Mouse (Mus musculus) stomach, embryonic 15.5 days (tissue): Measurements from ENCODE around the gene Ptk7. TPM values are rescaled to one million over a fixed set of nuclear protein-coding genes. Genes with fewer than 3 reads are reported as not detected.

ENCODE experiments used
- ATAC-seq: fragments of 200-750 bp; cut with Nextera tagmentation; 2 replicates; pipeline ENCODE4 v1.8.0; 2017; ENCODE audit warnings: low read depth, moderate number of reproducible peaks, moderate TSS enrichment; ENCODE audit not compliant: insufficient read depth, low FRiP score
- H3K27ac ChIP-seq: fragments of 300-500 bp; sonication (generic); 2 replicates; pipeline ENCODE4 v1.5.1; 2015; ENCODE audit warnings: mild to moderate bottlenecking, inconsistent platforms
- H3K27me3 ChIP-seq: fragments of 300-500 bp; sonication (generic); replicated peaks from 2 replicates; pipeline ENCODE4 v1.6.1; 2015; ENCODE audit warnings: inconsistent platforms
- H3K36me3 ChIP-seq: fragments of 300-500 bp; sonication (generic); 2 replicates; pipeline ENCODE4 v1.6.1; 2015; ENCODE audit warnings: inconsistent platforms
- H3K4me1 ChIP-seq: fragments of 300-500 bp; sonication (generic); 2 replicates; pipeline ENCODE4 v1.6.1; 2015; ENCODE audit warnings: inconsistent platforms
- H3K4me2 ChIP-seq: fragments of 300-500 bp; sonication (generic); 2 replicates; pipeline ENCODE4 v1.6.1; 2015; ENCODE audit warnings: mild to moderate bottlenecking, inconsistent platforms
- H3K4me3 ChIP-seq: fragments of 300-500 bp; sonication (generic); replicated peaks from 2 replicates; pipeline ENCODE4 v1.5.1; 2015; ENCODE audit warnings: inconsistent platforms
- H3K9ac ChIP-seq: fragments of 300-500 bp; sonication (generic); 2 replicates; pipeline ENCODE4 v1.6.1; 2015; ENCODE audit warnings: inconsistent platforms
- H3K9me3 ChIP-seq: fragments of 300-500 bp; sonication (generic); 2 replicates; pipeline ENCODE4 v1.6.1; 2016; ENCODE audit warnings: inconsistent platforms
- WGBS: fragments of 180-500 bp; shearing (Covaris S2); methylation state at CpG from one replicate; pipeline ENCODE4 v1.1.7; 2015; 5-methylcytosine and 5-hydroxymethylcytosine counted together
- polyA plus RNA-seq: library from polyadenylated mRNA; unstranded; fragments of >200 nt; fragmentation: Nextera tagmentation; extraction: Ambion mirVana; gene quantifications from 2 replicates; pipeline ENCODE4 v1.2.1, GENCODE M21; 2015

Gene Ptk7
- polyA plus RNA-seq, 1 experiment from 2014 or later, result 87.6 TPM

DNA sequence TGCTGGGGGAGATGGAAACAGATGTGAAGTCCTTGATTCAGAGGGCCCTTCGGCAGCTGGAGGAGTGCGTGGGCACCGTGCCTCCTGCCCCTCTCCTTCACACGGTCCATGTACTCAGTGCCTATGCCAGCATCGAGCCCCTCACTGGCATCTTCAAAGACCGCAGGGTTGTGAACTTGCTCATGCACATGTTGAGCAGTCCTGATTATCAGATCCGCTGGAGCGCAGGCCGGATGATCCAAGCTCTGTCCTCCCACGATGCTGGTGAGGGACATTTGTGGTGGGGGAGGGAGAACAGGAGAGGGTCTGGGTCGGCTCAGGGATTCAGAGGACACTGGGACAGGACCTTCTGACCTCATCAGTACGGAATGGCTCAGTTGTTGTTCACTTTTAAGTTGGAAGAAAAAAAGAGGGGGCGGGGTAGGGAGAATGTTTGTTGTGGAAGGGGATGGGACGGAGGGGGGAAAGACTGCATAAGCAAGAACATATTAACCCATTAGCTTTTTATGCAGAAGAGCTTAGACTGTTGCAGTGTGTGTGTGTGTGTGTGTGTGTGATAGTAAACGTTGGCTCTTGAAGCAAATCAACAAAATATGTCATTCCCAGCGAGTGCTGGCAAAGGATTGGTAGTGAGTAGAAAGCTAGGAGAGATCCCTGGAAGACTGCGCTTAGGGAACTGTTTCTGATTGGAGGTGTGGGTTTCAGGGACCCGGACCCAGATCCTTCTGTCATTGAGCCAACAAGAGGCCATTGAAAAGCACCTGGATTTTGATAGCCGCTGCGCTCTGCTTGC is 22.6 kb upstream of the Ptk7 start:
- Histone ChIP-seq H3K4me1 (peaks cover 31% of the 10 kb centered on the region), H3K36me3 (peaks cover 40% of the 10 kb centered on the region), H3K27ac (peak overlapping the region; percentile 96; the same call in 1 of the 2 replicates), H3K9ac (peak overlapping the region; percentile 74; the same call in 1 of the 2 replicates), H3K9me3 (no peaks in the 10 kb centered on the region), H3K4me2 (peak overlapping the region; percentile 70), H3K27me3 (no peaks in the 10 kb centered on the region), H3K4me3 (peak overlapping the region; percentile 67)
- ATAC-seq, result no peak
- 68% methylated on average over 20 of the region's 20 CpGs for WGBS

DNA sequence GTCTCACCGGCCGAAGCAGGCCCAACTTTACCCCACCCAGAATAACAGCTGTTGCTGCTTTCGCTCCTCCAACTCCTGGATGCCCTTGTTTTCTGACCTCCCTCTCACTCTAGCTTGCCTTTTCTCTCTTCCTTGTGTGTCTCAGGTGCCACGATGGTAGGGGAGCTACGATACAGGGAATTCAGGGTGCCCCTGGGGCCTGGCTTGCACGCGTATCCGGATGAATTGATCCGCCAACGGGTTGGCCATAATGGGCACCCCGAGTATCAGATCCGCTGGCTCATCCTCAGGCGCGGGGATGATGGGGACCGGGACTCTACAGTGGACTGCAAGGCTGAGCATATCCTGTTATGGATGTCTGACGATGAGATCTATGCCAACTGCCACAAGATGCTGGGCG is 22.0 kb upstream of the Ptk7 start:
- WGBS, result 66% methylated on average over 17 of the region's 17 CpGs
- ATAC-seq, result no peak

GRCm38 (mm10) chr17:46650232-46651031 is 21.1 kb upstream of the Ptk7 start, which contains the start of gene Cul7:
TSS of gene Cul7 (plus strand) at chr17:46650337.
- Histone ChIP-seq H3K9ac (peak within 1 kb of the TSS; percentile 74), H3K4me3 (peak within 1 kb of the TSS; percentile 67), H3K27me3 (no peaks in the 10 kb centered on the region), H3K27ac (peak within 1 kb of the TSS; percentile 96), H3K4me1 (peaks cover 33% of the 10 kb centered on the region), H3K9me3 (no peaks in the 10 kb centered on the region), H3K36me3 (peaks cover 25% of the 10 kb centered on the region), H3K4me2 (peak within 1 kb of the TSS; percentile 70)
- ATAC-seq, result peak; percentile 92
- WGBS, result under 1% methylated on average over 58 of the region's 58 CpGs

More for the DNA sequence above, 22.0 kb upstream of the Ptk7 start:
- Histone ChIP-seq H3K9me3 (no peaks in the 10 kb centered on the region), H3K36me3 (peaks cover 33% of the 10 kb centered on the region), H3K27ac (peak overlapping the region; percentile 96), H3K9ac (peak overlapping the region; percentile 74; the same call in 1 of the 2 replicates), H3K4me1 (peaks cover 33% of the 10 kb centered on the region), H3K4me3 (peak overlapping the region; percentile 67), H3K4me2 (peak overlapping the region; percentile 70), H3K27me3 (no peaks in the 10 kb centered on the region)

DNA sequence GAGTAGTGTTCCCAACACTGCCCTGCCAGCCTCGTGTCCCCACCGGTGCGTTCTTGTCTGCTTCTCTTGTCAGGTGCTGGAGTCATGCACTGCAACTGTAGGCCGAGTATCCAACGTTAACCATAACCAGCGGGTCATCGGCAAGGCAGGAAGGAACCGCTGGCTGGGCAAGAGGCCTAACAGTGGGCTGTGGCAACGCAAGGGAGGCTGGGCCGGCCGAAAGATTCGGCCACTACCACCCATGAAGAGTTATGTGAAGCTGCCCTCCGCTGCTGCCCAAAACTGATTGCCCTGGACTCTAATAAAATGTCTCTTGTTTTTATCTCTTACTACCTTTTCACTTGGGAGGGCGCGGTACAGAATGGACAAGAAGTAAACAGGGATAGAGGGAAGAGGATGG is 20.5 kb upstream of the Ptk7 start:
- peak overlapping the region; percentile 70 for H3K4me2 ChIP-seq
- H3K27me3 ChIP-seq, result no peaks in the 10 kb centered on the region
- 27% methylated on average over 15 of the region's 15 CpGs for WGBS
- H3K27ac ChIP-seq, result peak overlapping the region; percentile 96
- H3K36me3 ChIP-seq, result peaks cover 23% of the 10 kb centered on the region
- H3K9me3 ChIP-seq, result no peaks in the 10 kb centered on the region
- ATAC-seq, result no peak
- H3K4me3 ChIP-seq, result peak overlapping the region; percentile 67
- peaks cover 39% of the 10 kb centered on the region for H3K4me1 ChIP-seq
- no peak overlapping the region; the same call in 1 of the 2 replicates for H3K9ac ChIP-seq

DNA sequence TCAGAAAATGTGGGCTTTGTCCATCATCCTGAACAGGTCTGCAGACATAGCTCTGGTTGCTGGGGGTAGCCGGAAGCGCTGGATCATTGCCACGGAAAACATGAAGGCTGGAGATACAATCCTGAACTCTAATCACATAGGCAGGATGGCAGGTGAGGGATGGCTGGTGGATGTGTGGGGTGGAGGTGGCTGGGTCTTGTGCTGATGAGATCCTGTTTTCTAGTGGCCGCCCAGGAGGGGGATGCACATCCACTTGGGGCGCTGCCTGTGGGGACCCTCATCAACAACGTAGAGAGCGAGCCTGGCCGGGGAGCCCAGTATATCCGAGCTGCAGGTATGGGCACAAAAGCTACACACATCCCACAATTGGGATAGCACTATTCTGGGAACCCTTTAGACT is 19.1 kb upstream of the Ptk7 start:
- Histone ChIP-seq H3K36me3 (peaks cover 10% of the 10 kb centered on the region), H3K27me3 (no peaks in the 10 kb centered on the region), H3K4me1 (peaks cover 48% of the 10 kb centered on the region), H3K9ac (no peak overlapping the region), H3K4me3 (no peak overlapping the region), H3K4me2 (no peak overlapping the region), H3K27ac (no peak overlapping the region), H3K9me3 (no peaks in the 10 kb centered on the region)
- WGBS, result 89% methylated on average over 9 of the region's 9 CpGs
- no peak for ATAC-seq

DNA sequence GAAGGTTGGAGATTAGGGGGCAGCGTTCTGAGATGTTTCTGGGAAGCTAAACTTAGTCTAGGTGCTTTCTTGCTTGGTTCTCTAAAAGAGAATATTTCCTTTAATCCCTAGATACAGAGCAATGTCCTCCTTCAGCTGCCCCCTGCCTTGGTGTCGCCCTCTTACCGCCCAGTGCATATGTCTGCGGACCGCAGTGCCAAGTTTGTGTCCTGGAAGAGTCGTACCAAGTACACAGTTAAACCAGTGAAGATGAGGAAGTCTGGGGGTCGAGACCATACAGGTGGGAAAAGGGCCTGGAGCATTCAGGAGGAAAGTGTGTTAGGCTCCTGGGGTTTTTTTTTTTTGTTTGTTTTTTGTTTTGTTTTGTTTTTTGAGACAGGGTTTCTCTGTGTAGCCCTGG is 18.0 kb upstream of the Ptk7 start:
- no peak overlapping the region for H3K9ac ChIP-seq
- 90% methylated on average over 7 of the region's 7 CpGs for WGBS
- no peaks in the 10 kb centered on the region for H3K9me3 ChIP-seq
- ATAC-seq, result no peak
- H3K27me3 ChIP-seq, result no peaks in the 10 kb centered on the region
- H3K4me2 ChIP-seq, result peak overlapping the region; percentile 57; the same call in 1 of the 2 replicates
- H3K4me3 ChIP-seq, result no peak overlapping the region
- H3K36me3 ChIP-seq, result no peaks in the 10 kb centered on the region; the same call in 1 of the 2 replicates
- H3K4me1 ChIP-seq, result peaks cover 43% of the 10 kb centered on the region
- H3K27ac ChIP-seq, result no peak overlapping the region

- H3K4me1 ChIP-seq, result peaks cover 33% of the 10 kb centered on the region
- peaks cover 6% of the 10 kb centered on the region for H3K36me3 ChIP-seq
- peak overlapping the region; percentile 80 for H3K4me3 ChIP-seq
- no peak for ATAC-seq
- peak overlapping the region; percentile 84 for H3K27ac ChIP-seq
- peak overlapping the region; percentile 71 for H3K9ac ChIP-seq
- H3K4me2 ChIP-seq, result peak overlapping the region; percentile 57
- under 1% methylated on average over 19 of the region's 19 CpGs for WGBS
- no peaks in the 10 kb centered on the region for H3K9me3 ChIP-seq
- H3K27me3 ChIP-seq, result no peaks in the 10 kb centered on the region
Observed at GRCm38 (mm10) chr17:46646322-46646662, 17.0 kb upstream of the Ptk7 start.

DNA sequence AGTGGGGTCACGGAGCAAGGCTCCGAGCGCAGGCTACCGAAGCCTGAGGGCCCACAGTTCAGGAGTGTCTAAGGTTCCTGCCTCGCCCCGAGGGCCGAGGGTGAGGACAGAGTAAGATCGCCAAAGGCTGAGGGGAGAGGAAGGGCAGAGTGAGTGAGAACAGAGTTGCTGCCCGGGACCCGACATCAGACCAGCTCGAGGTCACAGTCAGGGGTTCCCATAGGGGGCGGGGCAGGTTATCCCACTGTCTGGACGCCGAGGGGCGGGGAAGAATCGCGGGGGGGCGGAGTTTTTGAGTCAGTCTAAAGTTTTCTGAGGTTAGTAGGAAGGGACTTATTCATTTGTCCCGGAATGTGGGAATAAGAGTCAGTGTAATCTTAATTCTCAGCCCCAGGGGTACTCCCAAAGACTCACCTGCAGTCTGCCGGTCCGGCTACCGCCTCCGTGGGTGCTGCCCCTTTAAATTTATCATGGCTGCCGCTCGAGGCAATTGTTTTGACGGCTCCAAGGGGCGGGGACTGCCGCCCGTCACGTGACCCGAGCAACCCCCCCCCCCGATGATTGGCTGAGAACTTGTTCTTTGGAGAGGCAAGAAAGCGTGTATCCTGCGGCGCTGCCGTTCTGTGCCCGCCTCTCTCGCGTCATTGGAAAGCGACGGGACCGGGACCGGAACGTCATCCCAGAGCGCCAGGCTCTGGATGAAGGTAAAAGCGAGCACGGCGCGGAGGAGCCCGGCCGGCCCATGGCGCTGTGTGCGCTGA is 16.4 kb upstream of the Ptk7 start, which contains the start of the genes Klc4 and Mrpl2:
Gene Klc4 (minus strand): TSS at position 462 of the 761 bp plus-strand sequence.
Gene Mrpl2 (plus strand): TSS at position 669 of the 761 bp plus-strand sequence.
- peak within 1 kb of the TSS; percentile 71 for H3K9ac ChIP-seq
- WGBS, result under 1% methylated on average over 53 of the region's 53 CpGs
- no peaks in the 10 kb centered on the region for H3K27me3 ChIP-seq
- no peaks in the 10 kb centered on the region for H3K9me3 ChIP-seq
- H3K27ac ChIP-seq, result peak within 1 kb of the TSS; percentile 88
- H3K4me1 ChIP-seq, result peaks cover 31% of the 10 kb centered on the region
- peak within 1 kb of the TSS; percentile 80 for H3K4me3 ChIP-seq
- peak within 1 kb of the TSS; percentile 90 for H3K4me2 ChIP-seq
- peaks cover 8% of the 10 kb centered on the region for H3K36me3 ChIP-seq
- peak; percentile 69 for ATAC-seq

DNA sequence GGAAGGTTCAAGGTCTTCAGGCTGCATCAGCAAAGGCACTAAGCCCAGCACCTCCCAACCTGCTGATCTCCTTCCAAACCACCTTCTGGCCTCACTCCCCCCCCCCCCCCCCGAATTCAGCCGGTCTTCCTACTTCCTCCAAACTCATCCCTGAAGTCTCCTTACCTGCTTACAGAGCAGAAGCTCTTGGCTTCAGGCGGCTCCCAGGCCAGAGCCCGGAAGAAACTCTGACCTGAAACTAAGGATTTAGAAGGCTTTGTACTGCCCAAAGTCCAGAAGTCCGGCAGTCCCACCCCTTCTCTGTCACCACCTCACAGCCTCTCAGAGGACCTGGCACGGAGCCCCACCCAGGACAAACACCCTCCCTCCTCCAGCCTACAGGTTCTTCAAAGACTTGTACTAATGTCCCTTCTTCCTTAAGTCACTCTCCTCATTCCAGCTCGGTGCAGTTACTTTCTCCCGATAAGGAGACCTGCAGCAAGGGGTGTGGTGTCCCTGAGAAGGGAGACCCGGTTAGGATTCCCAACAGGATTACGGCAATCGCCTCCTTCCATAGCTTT is 15.7 kb upstream of the Ptk7 start:
- Histone ChIP-seq H3K4me3 (peak overlapping the region; percentile 80), H3K27me3 (no peaks in the 10 kb centered on the region), H3K27ac (peak overlapping the region; percentile 88), H3K9me3 (no peaks in the 10 kb centered on the region), H3K4me2 (peak overlapping the region; percentile 90), H3K9ac (peak overlapping the region; percentile 46; the same call in 1 of the 2 replicates), H3K36me3 (peaks cover 13% of the 10 kb centered on the region), H3K4me1 (peaks cover 29% of the 10 kb centered on the region)
- WGBS, result 8% methylated on average over 11 of the region's 11 CpGs
- ATAC-seq, result peak; percentile 45

GRCm38 (mm10) chr17:46644152-46644805 is 15.0 kb upstream of the Ptk7 start:
- Histone ChIP-seq H3K27me3 (no peaks in the 10 kb centered on the region), H3K9ac (no peak overlapping the region), H3K4me1 (peaks cover 25% of the 10 kb centered on the region), H3K27ac (peak overlapping the region; percentile 88; the same call in 1 of the 2 replicates), H3K9me3 (no peaks in the 10 kb centered on the region), H3K4me3 (peak overlapping the region; percentile 80), H3K36me3 (peaks cover 13% of the 10 kb centered on the region), H3K4me2 (peak overlapping the region; percentile 90)
- ATAC-seq, result no peak
- WGBS, result 81% methylated on average over 12 of the region's 12 CpGs
